Mouse (Mus musculus): ENCODE data around the gene Agrp. TPM values are rescaled to one million over a fixed set of nuclear protein-coding genes. Genes with fewer than 3 reads are reported as not detected.

Gene Agrp
- total and polyA plus RNA-seq, 2 experiments from 2014 or later, result 0.53 TPM; not detected in 1

GRCm38 (mm10) chr8:105618892-105619591 is 18.2 kb downstream of the Agrp start:
- Histone ChIP-seq H3K4me1 (ENCODE audit: control insufficient read depth, insufficient read depth) (peaks cover 5% of the 10 kb centered on the region; the same call in 1 of the 2 replicates), H3K9me3 (replicated peaks; ENCODE audit: control insufficient read depth, low read length) (no peaks in the 10 kb centered on the region), H3K4me2 (ENCODE audit: low read depth, low read length) (no peak overlapping the region), H3K27me3 (ENCODE audit: control insufficient read depth, insufficient read depth, low read length) (no peaks in the 10 kb centered on the region), H3K27ac (ENCODE audit: low read depth) (no peak overlapping the region), H3K4me3 (ENCODE audit: low read depth, low read length) (no peak overlapping the region), H3K36me3 (replicated peaks; ENCODE audit: control insufficient read depth, insufficient read depth, low read length) (peaks cover 89% of the 10 kb centered on the region), H3K9ac (replicated peaks; ENCODE audit: low read depth, low read length) (no peak overlapping the region)
- DNase-seq (ENCODE audit: low spot score) (no peak), ATAC-seq (ENCODE audit: insufficient read depth, low read depth) (no peak)
- 93% methylated on average over 19 of the region's 19 CpGs for WGBS
- TF ChIP-seq EP300 (IDR thresholded peaks at IDR 0.05; ENCODE audit: low read depth), result no peak
- TF ChIP-seq CTCF (IDR thresholded peaks at IDR 0.05; ENCODE audit: low read depth), result no peak

DNA sequence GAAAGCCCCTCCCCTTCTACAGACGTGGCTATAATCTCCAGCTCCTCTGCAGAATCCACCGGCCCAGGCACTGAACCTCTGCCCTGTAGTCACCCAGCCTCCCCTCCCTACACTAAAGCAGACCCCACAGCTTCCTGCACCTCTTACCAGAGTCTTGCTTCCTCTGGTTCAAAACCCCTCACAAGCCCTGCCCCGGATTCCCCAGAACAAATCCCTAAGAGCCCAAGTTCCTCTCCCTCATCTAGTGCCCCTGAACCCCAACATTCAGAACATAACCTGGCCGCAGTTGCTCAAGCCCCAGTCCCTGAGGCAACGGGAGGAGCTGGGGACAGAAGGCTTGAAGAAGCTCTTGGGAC is 18.9 kb downstream of the Agrp start:
- ATAC-seq (ENCODE audit: insufficient read depth, low read depth), result no peak
- H3K36me3 ChIP-seq (replicated peaks; ENCODE audit: control insufficient read depth, insufficient read depth, low read length), result peaks cover 81% of the 10 kb centered on the region

DNA sequence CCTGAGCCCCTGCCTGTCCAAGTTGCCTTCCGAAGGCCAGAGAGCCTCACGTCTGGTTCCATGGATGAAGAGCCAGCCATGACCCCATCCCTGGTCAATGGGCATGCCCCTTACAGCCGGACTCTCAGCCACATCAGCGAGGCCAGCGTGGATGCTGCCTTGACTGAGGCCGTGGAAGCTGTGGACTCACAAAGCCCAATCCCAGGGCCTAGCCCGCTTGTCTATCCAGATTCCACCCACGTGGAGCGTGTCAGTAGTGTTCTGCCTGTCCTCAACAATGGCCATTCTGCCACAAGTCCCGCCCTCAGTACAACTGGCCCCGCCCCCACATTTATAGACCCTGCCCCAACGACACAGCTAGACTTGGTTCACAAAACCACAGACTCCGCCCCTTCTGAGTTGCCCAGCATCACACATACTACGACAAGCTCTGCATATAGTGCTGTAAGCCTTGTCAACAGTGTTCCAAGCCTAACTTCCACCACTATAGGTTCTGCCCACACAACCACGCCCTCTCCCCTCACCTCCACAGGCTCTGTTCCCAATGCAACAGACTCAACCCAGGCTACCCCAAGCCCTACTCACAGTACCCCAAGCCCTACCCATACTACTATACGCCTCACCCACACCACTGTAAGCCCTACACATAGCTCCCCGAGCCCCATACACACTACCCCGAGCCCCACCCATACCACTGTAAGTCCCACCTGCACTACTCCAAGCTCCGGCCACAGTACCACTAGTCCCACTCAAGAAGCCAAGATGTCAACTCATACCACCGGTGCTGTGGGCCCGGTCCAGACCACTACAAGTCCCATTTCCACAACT is 19.5 kb downstream of the Agrp start:
- Histone ChIP-seq H3K9ac (replicated peaks; ENCODE audit: low read depth, low read length) (no peak overlapping the region), H3K27ac (ENCODE audit: low read depth) (no peak overlapping the region), H3K4me1 (ENCODE audit: control insufficient read depth, insufficient read depth) (peaks cover 14% of the 10 kb centered on the region), H3K4me2 (ENCODE audit: low read depth, low read length) (no peak overlapping the region), H3K36me3 (replicated peaks; ENCODE audit: control insufficient read depth, insufficient read depth, low read length) (peaks cover 76% of the 10 kb centered on the region), H3K9me3 (replicated peaks; ENCODE audit: control insufficient read depth, low read length) (no peaks in the 10 kb centered on the region), H3K27me3 (ENCODE audit: control insufficient read depth, insufficient read depth, low read length) (no peaks in the 10 kb centered on the region), H3K4me3 (ENCODE audit: low read depth, low read length) (no peak overlapping the region)
- TF ChIP-seq EP300 (IDR thresholded peaks at IDR 0.05; ENCODE audit: low read depth), result no peak
- ATAC-seq (ENCODE audit: insufficient read depth, low read depth) (no peak), DNase-seq (ENCODE audit: low spot score) (no peak)
- 84% methylated on average over 21 of the region's 21 CpGs for WGBS

More for the DNA sequence above, 18.9 kb downstream of the Agrp start:
- Histone ChIP-seq H3K4me3 (ENCODE audit: low read depth, low read length) (no peak overlapping the region), H3K4me1 (ENCODE audit: control insufficient read depth, insufficient read depth) (peaks cover 10% of the 10 kb centered on the region; the same call in 1 of the 2 replicates), H3K9me3 (replicated peaks; ENCODE audit: control insufficient read depth, low read length) (no peaks in the 10 kb centered on the region), H3K27ac (ENCODE audit: low read depth) (no peak overlapping the region), H3K27me3 (ENCODE audit: control insufficient read depth, insufficient read depth, low read length) (no peaks in the 10 kb centered on the region), H3K4me2 (ENCODE audit: low read depth, low read length) (no peak overlapping the region), H3K9ac (replicated peaks; ENCODE audit: low read depth, low read length) (no peak overlapping the region)
- WGBS, result 89% methylated on average over 5 of the region's 5 CpGs
- DNase-seq (ENCODE audit: low spot score), result no peak
- TF ChIP-seq CTCF (IDR thresholded peaks at IDR 0.05; ENCODE audit: low read depth) (no peak), EP300 (IDR thresholded peaks at IDR 0.05; ENCODE audit: low read depth) (no peak)

GRCm38 (mm10) chr8:105615942-105616341 is 21.3 kb downstream of the Agrp start:
- no peak overlapping the region for H3K4me3 ChIP-seq (ENCODE audit: low read depth, low read length)
- no peak for TF ChIP-seq CTCF (IDR thresholded peaks at IDR 0.05; ENCODE audit: low read depth)
- TF ChIP-seq EP300 (IDR thresholded peaks at IDR 0.05; ENCODE audit: low read depth), result no peak
- H3K36me3 ChIP-seq (replicated peaks; ENCODE audit: control insufficient read depth, insufficient read depth, low read length), result peaks cover 66% of the 10 kb centered on the region
- H3K4me1 ChIP-seq (ENCODE audit: control insufficient read depth, insufficient read depth), result peaks cover 14% of the 10 kb centered on the region
- 93% methylated on average over 9 of the region's 9 CpGs for WGBS
- ATAC-seq (ENCODE audit: insufficient read depth, low read depth) (no peak), DNase-seq (ENCODE audit: low spot score) (no peak)
- H3K9ac ChIP-seq (replicated peaks; ENCODE audit: low read depth, low read length), result no peak overlapping the region
- no peaks in the 10 kb centered on the region for H3K9me3 ChIP-seq (replicated peaks; ENCODE audit: control insufficient read depth, low read length)
- no peak overlapping the region for H3K27ac ChIP-seq (ENCODE audit: low read depth)
- no peak overlapping the region for H3K4me2 ChIP-seq (ENCODE audit: low read depth, low read length)
- no peaks in the 10 kb centered on the region for H3K27me3 ChIP-seq (ENCODE audit: control insufficient read depth, insufficient read depth, low read length)

DNA sequence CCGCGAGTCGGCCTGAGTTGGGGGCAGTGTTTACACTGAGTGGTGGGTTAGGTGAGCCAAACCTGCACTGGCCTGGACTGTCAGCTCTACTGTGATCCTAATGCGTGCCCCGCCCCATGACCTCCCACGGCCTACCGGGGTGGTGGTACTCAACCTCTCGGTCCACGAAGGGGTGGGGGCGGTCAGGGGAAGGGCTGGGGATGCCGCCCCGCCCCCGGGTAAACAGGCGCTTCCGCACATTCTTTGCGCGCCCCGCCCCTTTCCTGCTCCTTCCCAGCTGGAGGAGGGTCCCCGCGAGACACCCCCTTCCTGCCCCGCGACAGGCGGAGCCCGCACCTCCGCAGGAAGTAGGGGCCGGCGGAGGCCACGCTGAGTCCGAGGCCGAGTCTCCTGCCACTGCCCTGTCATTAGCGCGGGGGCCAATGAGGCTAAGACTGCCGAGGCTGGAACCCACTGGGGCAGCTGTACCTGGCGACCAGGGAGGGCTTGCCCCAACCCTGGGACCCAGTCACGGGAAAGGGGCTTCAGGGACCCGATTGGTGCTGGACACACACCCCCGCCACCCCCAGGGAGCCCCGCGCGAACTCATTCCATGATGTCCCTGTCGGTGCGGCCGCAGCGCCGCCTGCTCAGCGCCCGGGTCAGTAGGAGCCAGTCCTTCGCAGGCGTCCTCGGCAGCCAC is 23.2 kb downstream of the Agrp start:
- peak; percentile 72 for ATAC-seq (ENCODE audit: insufficient read depth, low read depth)
- no peaks in the 10 kb centered on the region for H3K9me3 ChIP-seq (replicated peaks; ENCODE audit: control insufficient read depth, low read length)
- H3K9ac ChIP-seq (replicated peaks; ENCODE audit: low read depth, low read length), result peak overlapping the region; percentile 53
- peak overlapping the region; percentile 70 for H3K4me2 ChIP-seq (ENCODE audit: low read depth, low read length)
- WGBS, result 6% methylated on average over 48 of the region's 50 CpGs
- peak; percentile 65 for DNase-seq (ENCODE audit: low spot score)
- peak overlapping the region; percentile 63 for H3K27ac ChIP-seq (ENCODE audit: low read depth)
- TF ChIP-seq CTCF (IDR thresholded peaks at IDR 0.05; ENCODE audit: low read depth) (no peak), EP300 (IDR thresholded peaks at IDR 0.05; ENCODE audit: low read depth) (no peak)
- no peaks in the 10 kb centered on the region for H3K27me3 ChIP-seq (ENCODE audit: control insufficient read depth, insufficient read depth, low read length)
- H3K4me3 ChIP-seq (ENCODE audit: low read depth, low read length), result peak overlapping the region; percentile 50
- peaks cover 47% of the 10 kb centered on the region for H3K36me3 ChIP-seq (replicated peaks; ENCODE audit: control insufficient read depth, insufficient read depth, low read length)
- peaks cover 18% of the 10 kb centered on the region for H3K4me1 ChIP-seq (ENCODE audit: control insufficient read depth, insufficient read depth)

All from heart, postnatal 0 days (tissue).